Mouse (Mus musculus): ENCODE data around the gene Gm20905.
"Not testable (repeated sequence)": the region's sequence is repeated elsewhere in the genome, so short reads cannot be mapped to it uniquely, and the experiment has no call there.

Gm20905 gene

DNA sequence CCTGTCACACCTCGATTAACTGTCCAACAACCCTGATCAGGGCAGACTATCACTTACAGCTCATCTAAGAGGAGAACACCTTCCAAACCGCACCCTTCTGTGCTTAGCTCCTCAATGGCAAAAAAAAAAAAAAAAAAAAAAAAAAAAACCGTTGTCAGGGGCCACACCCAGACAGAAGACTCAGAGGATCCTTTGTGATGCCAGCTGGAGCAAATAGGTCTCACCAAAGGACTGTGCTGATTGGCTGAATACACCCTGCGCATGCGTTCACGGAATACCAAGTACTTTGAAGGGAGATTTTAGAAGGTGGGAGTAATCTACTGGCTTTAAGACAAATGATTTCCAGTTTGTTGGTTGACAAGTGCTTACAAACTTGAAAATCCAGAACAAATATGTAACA is at the start of gene Gm20905:
Gm20905 (minus strand) TSS at position 101 of the 400 bp plus-strand sequence.
- DNase-seq: not testable (repeated sequence)

All from lung, postnatal 36 days (tissue).